Mouse (Mus musculus): ENCODE data around the gene Gins2. TPM values are rescaled to one million over a fixed set of nuclear protein-coding genes. Genes with fewer than 3 reads are reported as not detected.

Gins2 gene
- 17.5 and 18.2 TPM in 2 replicates for polyA plus RNA-seq (2014; fragmentation: Nextera tagmentation; extraction: Ambion mirVana)

GRCm38 (mm10) chr8:120588908-120589771, at the start of gene Gins2:
Gene Gins2, minus strand, starts transcription at chr8:120589304.
- Histone ChIP-seq H3K36me3 (replicated peaks; ENCODE audit: control insufficient read depth, insufficient read depth) (no peaks in the 10 kb centered on the region), H3K4me3 (replicated peaks; ENCODE audit: low read length) (peak within 1 kb of the TSS; percentile 53), H3K27me3 (ENCODE audit: control insufficient read depth, insufficient read depth, low read length) (no peaks in the 10 kb centered on the region), H3K4me2 (replicated peaks) (peak within 1 kb of the TSS; percentile 96), H3K9ac (peak within 1 kb of the TSS; percentile 67), H3K27ac (peak within 1 kb of the TSS; percentile 60; the same call in 1 of the 2 replicates), H3K9me3 (ENCODE audit: control insufficient read depth, low read length) (no peaks in the 10 kb centered on the region), H3K4me1 (replicated peaks; ENCODE audit: control insufficient read depth, insufficient read depth, low read length) (peaks cover 9% of the 10 kb centered on the region; the same call in 1 of the 2 replicates)
- DNase-seq (ENCODE audit: low spot score) (peak; percentile 99), ATAC-seq (ENCODE audit: low FRiP score) (peak; percentile 99)
- WGBS, result under 1% methylated on average over 67 of the region's 67 CpGs

- WGBS, result under 1% methylated on average over 28 of the region's 42 CpGs
- H3K36me3 ChIP-seq (replicated peaks; ENCODE audit: control insufficient read depth, insufficient read depth), result no peaks in the 10 kb centered on the region
- peak overlapping the region; percentile 83 for H3K9ac ChIP-seq
- H3K4me3 ChIP-seq (replicated peaks; ENCODE audit: low read length), result peak overlapping the region; percentile 73
- peaks cover 9% of the 10 kb centered on the region for H3K27me3 ChIP-seq (ENCODE audit: control insufficient read depth, insufficient read depth, low read length)
- H3K9me3 ChIP-seq (ENCODE audit: control insufficient read depth, low read length), result no peaks in the 10 kb centered on the region
- ATAC-seq (ENCODE audit: low FRiP score), result no peak
- H3K4me1 ChIP-seq (replicated peaks; ENCODE audit: control insufficient read depth, insufficient read depth, low read length), result peaks cover 11% of the 10 kb centered on the region
- H3K27ac ChIP-seq, result no peak overlapping the region
- DNase-seq (ENCODE audit: low spot score), result peak; percentile 41
- H3K4me2 ChIP-seq (replicated peaks), result peak overlapping the region; percentile 100
Measured at GRCm38 (mm10) chr8:120634329-120634839, 45.3 kb upstream of the Gins2 start.

GRCm38 (mm10) chr8:120633665-120634271, 44.7 kb upstream of the Gins2 start:
- no peak for DNase-seq (ENCODE audit: low spot score)
- Histone ChIP-seq H3K9ac (peak overlapping the region; percentile 83), H3K27me3 (ENCODE audit: control insufficient read depth, insufficient read depth, low read length) (peaks cover 9% of the 10 kb centered on the region), H3K4me3 (replicated peaks; ENCODE audit: low read length) (peak overlapping the region; percentile 73), H3K9me3 (ENCODE audit: control insufficient read depth, low read length) (no peaks in the 10 kb centered on the region), H3K27ac (no peak overlapping the region), H3K4me1 (replicated peaks; ENCODE audit: control insufficient read depth, insufficient read depth, low read length) (peaks cover 11% of the 10 kb centered on the region), H3K36me3 (replicated peaks; ENCODE audit: control insufficient read depth, insufficient read depth) (no peaks in the 10 kb centered on the region), H3K4me2 (replicated peaks) (peak overlapping the region; percentile 100)
- WGBS, result under 1% methylated on average over 44 of the region's 44 CpGs
- ATAC-seq (ENCODE audit: low FRiP score), result peak; percentile 59; the same call in 1 of the 2 replicates

GRCm38 (mm10) chr8:120632969-120633664, 44.0 kb upstream of the Gins2 start:
- ATAC-seq (ENCODE audit: low FRiP score) (no peak), DNase-seq (ENCODE audit: low spot score) (no peak)
- Histone ChIP-seq H3K36me3 (replicated peaks; ENCODE audit: control insufficient read depth, insufficient read depth) (no peaks in the 10 kb centered on the region), H3K9me3 (ENCODE audit: control insufficient read depth, low read length) (no peaks in the 10 kb centered on the region), H3K27ac (no peak overlapping the region), H3K4me1 (replicated peaks; ENCODE audit: control insufficient read depth, insufficient read depth, low read length) (peaks cover 11% of the 10 kb centered on the region), H3K9ac (peak overlapping the region; percentile 83), H3K27me3 (ENCODE audit: control insufficient read depth, insufficient read depth, low read length) (peaks cover 9% of the 10 kb centered on the region), H3K4me2 (replicated peaks) (peak overlapping the region; percentile 100), H3K4me3 (replicated peaks; ENCODE audit: low read length) (peak overlapping the region; percentile 73)
- 24% methylated on average over 17 of the region's 17 CpGs for WGBS

GRCm38 (mm10) chr8:120631441-120632375, 42.6 kb upstream of the Gins2 start:
- 74% methylated on average over 21 of the region's 21 CpGs for WGBS
- Histone ChIP-seq H3K4me2 (replicated peaks) (no peak overlapping the region), H3K4me1 (replicated peaks; ENCODE audit: control insufficient read depth, insufficient read depth, low read length) (peaks cover 11% of the 10 kb centered on the region), H3K4me3 (replicated peaks; ENCODE audit: low read length) (no peak overlapping the region), H3K9ac (no peak overlapping the region), H3K27ac (no peak overlapping the region), H3K27me3 (ENCODE audit: control insufficient read depth, insufficient read depth, low read length) (peaks cover 9% of the 10 kb centered on the region), H3K36me3 (replicated peaks; ENCODE audit: control insufficient read depth, insufficient read depth) (no peaks in the 10 kb centered on the region), H3K9me3 (ENCODE audit: control insufficient read depth, low read length) (no peaks in the 10 kb centered on the region)
- DNase-seq (ENCODE audit: low spot score) (no peak), ATAC-seq (ENCODE audit: low FRiP score) (no peak)

GRCm38 (mm10) chr8:120630848-120631247, 41.7 kb upstream of the Gins2 start:
- H3K27ac ChIP-seq, result no peak overlapping the region
- WGBS, result 57% methylated on average over 6 of the region's 6 CpGs
- no peak overlapping the region for H3K9ac ChIP-seq
- H3K36me3 ChIP-seq (replicated peaks; ENCODE audit: control insufficient read depth, insufficient read depth), result no peaks in the 10 kb centered on the region
- H3K4me2 ChIP-seq (replicated peaks), result no peak overlapping the region
- DNase-seq (ENCODE audit: low spot score), result no peak
- H3K4me1 ChIP-seq (replicated peaks; ENCODE audit: control insufficient read depth, insufficient read depth, low read length), result peaks cover 11% of the 10 kb centered on the region
- no peak overlapping the region for H3K4me3 ChIP-seq (replicated peaks; ENCODE audit: low read length)
- H3K27me3 ChIP-seq (ENCODE audit: control insufficient read depth, insufficient read depth, low read length), result peaks cover 9% of the 10 kb centered on the region
- ATAC-seq (ENCODE audit: low FRiP score), result no peak
- no peaks in the 10 kb centered on the region for H3K9me3 ChIP-seq (ENCODE audit: control insufficient read depth, low read length)

- Histone ChIP-seq H3K9ac (no peak overlapping the region), H3K4me3 (replicated peaks; ENCODE audit: low read length) (no peak overlapping the region), H3K27ac (no peak overlapping the region), H3K4me1 (replicated peaks; ENCODE audit: control insufficient read depth, insufficient read depth, low read length) (peaks cover 11% of the 10 kb centered on the region), H3K36me3 (replicated peaks; ENCODE audit: control insufficient read depth, insufficient read depth) (no peaks in the 10 kb centered on the region), H3K27me3 (ENCODE audit: control insufficient read depth, insufficient read depth, low read length) (peaks cover 9% of the 10 kb centered on the region), H3K9me3 (ENCODE audit: control insufficient read depth, low read length) (no peaks in the 10 kb centered on the region), H3K4me2 (replicated peaks) (no peak overlapping the region)
- ATAC-seq (ENCODE audit: low FRiP score), result no peak
- no peak for DNase-seq (ENCODE audit: low spot score)
- 48% methylated on average over 5 of the region's 5 CpGs for WGBS
Measured at GRCm38 (mm10) chr8:120630031-120630430, 40.9 kb upstream of the Gins2 start.

- no peaks in the 10 kb centered on the region for H3K9me3 ChIP-seq (ENCODE audit: control insufficient read depth, low read length)
- no peak overlapping the region for H3K4me3 ChIP-seq (replicated peaks; ENCODE audit: low read length)
- WGBS, result 71% methylated on average over 5 of the region's 5 CpGs
- no peak for DNase-seq (ENCODE audit: low spot score)
- no peak for ATAC-seq (ENCODE audit: low FRiP score)
- H3K9ac ChIP-seq, result no peak overlapping the region
- no peak overlapping the region for H3K4me2 ChIP-seq (replicated peaks)
- H3K4me1 ChIP-seq (replicated peaks; ENCODE audit: control insufficient read depth, insufficient read depth, low read length), result no peaks in the 10 kb centered on the region
- H3K36me3 ChIP-seq (replicated peaks; ENCODE audit: control insufficient read depth, insufficient read depth), result no peaks in the 10 kb centered on the region
- no peaks in the 10 kb centered on the region for H3K27me3 ChIP-seq (ENCODE audit: control insufficient read depth, insufficient read depth, low read length)
- no peak overlapping the region for H3K27ac ChIP-seq
Measured at GRCm38 (mm10) chr8:120627298-120627697, 38.2 kb upstream of the Gins2 start.
